Mouse (Mus musculus) stomach, embryonic 16.5 days (tissue): Measurements from ENCODE around the gene Bcas1. TPM values are rescaled to one million over a fixed set of nuclear protein-coding genes. Genes with fewer than 3 reads are reported as not detected.

Source experiments
- ATAC-seq: fragments of 200-750 bp; cut with Nextera tagmentation; 2 replicates; pipeline ENCODE4 v1.8.0; 2017; ENCODE audit warnings: moderate number of reproducible peaks, moderate TSS enrichment; ENCODE audit not compliant: insufficient read depth, low FRiP score
- H3K27ac ChIP-seq: fragments of 300-500 bp; sonication (generic); 2 replicates; pipeline ENCODE4 v1.5.1; 2014; ENCODE audit warnings: low read length
- H3K27me3 ChIP-seq: fragments of 300-500 bp; sonication (generic); 2 replicates; pipeline ENCODE4 v1.6.1; 2014; ENCODE audit warnings: low read length, control low read depth, mixed read lengths; ENCODE audit not compliant: control insufficient read depth, insufficient read depth
- H3K36me3 ChIP-seq: fragments of 300-500 bp; sonication (generic); 2 replicates; pipeline ENCODE4 v1.6.1; 2014; ENCODE audit warnings: low read length; ENCODE audit not compliant: control insufficient read depth, insufficient read depth
- H3K4me1 ChIP-seq: fragments of 300-500 bp; sonication (generic); 2 replicates; pipeline ENCODE4 v1.6.1; 2014; ENCODE audit warnings: low read length, control low read depth, mixed read lengths; ENCODE audit not compliant: control insufficient read depth, insufficient read depth
- H3K4me2 ChIP-seq: fragments of 300-500 bp; sonication (generic); 2 replicates; pipeline ENCODE4 v1.6.1; 2014; ENCODE audit warnings: low read depth, low read length, mixed read lengths
- H3K4me3 ChIP-seq: fragments of 300-500 bp; sonication (generic); replicated peaks from 2 replicates; pipeline ENCODE4 v1.5.1; 2014; ENCODE audit warnings: mild to moderate bottlenecking, low read length
- H3K9ac ChIP-seq: fragments of 300-500 bp; sonication (generic); 2 replicates; pipeline ENCODE4 v1.6.1; 2014; ENCODE audit warnings: low read length
- H3K9me3 ChIP-seq: fragments of 300-500 bp; sonication (generic); replicated peaks from 2 replicates; pipeline ENCODE4 v1.6.1; 2016; ENCODE audit warnings: low read length, control low read depth; ENCODE audit not compliant: control insufficient read depth
- WGBS: fragments of 180-500 bp; shearing (Covaris S2); extraction: QIAGEN DNeasy Blood & Tissue Kit; methylation state at CpG from one replicate; pipeline ENCODE4 v1.1.7; 2014; 5-methylcytosine and 5-hydroxymethylcytosine counted together
- polyA plus RNA-seq: library from polyadenylated mRNA; unstranded; fragments of >200 nt; fragmentation: Nextera tagmentation; extraction: Ambion mirVana; gene quantifications from 2 replicates; pipeline ENCODE4 v1.2.1, GENCODE M21; 2015

Gene Bcas1
- polyA plus RNA-seq, 1 experiment from 2014 or later = 8.9 TPM

- no peak overlapping the region for H3K9ac ChIP-seq
- no peak for ATAC-seq
These were observed 11.1 kb upstream of the Bcas1 start for GRCm38 (mm10) chr2:170438782-170439181.

GRCm38 (mm10) chr2:170436204-170436603 is 8.6 kb upstream of the Bcas1 start:
- no peak for ATAC-seq

More at GRCm38 (mm10) chr2:170438782-170439181, 11.1 kb upstream of the Bcas1 start:
- H3K4me1 ChIP-seq = no peaks in the 10 kb centered on the region; the same call in 1 of the 2 replicates
- H3K4me2 ChIP-seq = peak overlapping the region; percentile 25; the same call in 1 of the 2 replicates
- no peaks in the 10 kb centered on the region for H3K36me3 ChIP-seq
- H3K4me3 ChIP-seq = no peak overlapping the region
- no peaks in the 10 kb centered on the region for H3K27me3 ChIP-seq
- WGBS = 32% methylated on average over 13 of the region's 13 CpGs
- no peaks in the 10 kb centered on the region for H3K9me3 ChIP-seq
- H3K27ac ChIP-seq = no peak overlapping the region

GRCm38 (mm10) chr2:170432152-170432551 is 4.5 kb upstream of the Bcas1 start:
- H3K27me3 ChIP-seq = no peaks in the 10 kb centered on the region
- no peaks in the 10 kb centered on the region for H3K4me1 ChIP-seq
- 66% methylated on average over 6 of the region's 6 CpGs for WGBS
- no peak overlapping the region for H3K4me3 ChIP-seq
- no peak for ATAC-seq
- H3K27ac ChIP-seq = no peak overlapping the region
- H3K9me3 ChIP-seq = no peaks in the 10 kb centered on the region
- H3K36me3 ChIP-seq = no peaks in the 10 kb centered on the region
- H3K9ac ChIP-seq = no peak overlapping the region
- no peak overlapping the region for H3K4me2 ChIP-seq

More at GRCm38 (mm10) chr2:170436204-170436603, 8.6 kb upstream of the Bcas1 start:
- H3K27ac ChIP-seq = peak overlapping the region; percentile 14; the same call in 1 of the 2 replicates
- no peak overlapping the region for H3K9ac ChIP-seq
- H3K4me2 ChIP-seq = no peak overlapping the region
- no peaks in the 10 kb centered on the region for H3K9me3 ChIP-seq
- no peaks in the 10 kb centered on the region; the same call in 1 of the 2 replicates for H3K4me1 ChIP-seq
- 48% methylated on average over 4 of the region's 4 CpGs for WGBS
- no peak overlapping the region for H3K4me3 ChIP-seq
- no peaks in the 10 kb centered on the region for H3K36me3 ChIP-seq
- H3K27me3 ChIP-seq = no peaks in the 10 kb centered on the region

GRCm38 (mm10) chr2:170428966-170429365 is 1.3 kb upstream of the Bcas1 start:
- Histone ChIP-seq H3K9ac (no peak overlapping the region), H3K4me3 (no peak overlapping the region), H3K9me3 (no peaks in the 10 kb centered on the region), H3K4me2 (no peak overlapping the region), H3K36me3 (no peaks in the 10 kb centered on the region), H3K27me3 (no peaks in the 10 kb centered on the region), H3K4me1 (no peaks in the 10 kb centered on the region), H3K27ac (no peak overlapping the region)
- no peak for ATAC-seq
- 41% methylated on average over 8 of the region's 8 CpGs for WGBS

GRCm38 (mm10) chr2:170424131-170424530 is 3.5 kb downstream of the Bcas1 start:
- H3K27me3 ChIP-seq = no peaks in the 10 kb centered on the region
- no peak overlapping the region for H3K4me2 ChIP-seq
- H3K27ac ChIP-seq = no peak overlapping the region
- no peaks in the 10 kb centered on the region for H3K9me3 ChIP-seq
- H3K36me3 ChIP-seq = no peaks in the 10 kb centered on the region
- WGBS = 48% methylated on average over 3 of the region's 3 CpGs
- H3K9ac ChIP-seq = no peak overlapping the region
- ATAC-seq = peak; percentile 49; the same call in 1 of the 2 replicates
- no peak overlapping the region for H3K4me3 ChIP-seq
- H3K4me1 ChIP-seq = no peaks in the 10 kb centered on the region

- WGBS = 38% methylated on average over 4 of the region's 4 CpGs
- no peak for ATAC-seq
These were observed 5.7 kb downstream of the Bcas1 start for GRCm38 (mm10) chr2:170421924-170422323.

GRCm38 (mm10) chr2:170418748-170419147 is 8.9 kb downstream of the Bcas1 start:
- no peak overlapping the region for H3K9ac ChIP-seq
- no peaks in the 10 kb centered on the region for H3K4me1 ChIP-seq
- H3K27ac ChIP-seq = no peak overlapping the region
- 42% methylated on average over 10 of the region's 10 CpGs for WGBS
- H3K4me2 ChIP-seq = no peak overlapping the region
- H3K9me3 ChIP-seq = no peaks in the 10 kb centered on the region
- H3K27me3 ChIP-seq = no peaks in the 10 kb centered on the region
- no peaks in the 10 kb centered on the region for H3K36me3 ChIP-seq
- no peak overlapping the region for H3K4me3 ChIP-seq
- no peak for ATAC-seq

More at GRCm38 (mm10) chr2:170421924-170422323, 5.7 kb downstream of the Bcas1 start:
- H3K4me1 ChIP-seq = no peaks in the 10 kb centered on the region
- no peak overlapping the region for H3K27ac ChIP-seq
- no peaks in the 10 kb centered on the region for H3K36me3 ChIP-seq
- H3K27me3 ChIP-seq = no peaks in the 10 kb centered on the region
- H3K4me2 ChIP-seq = no peak overlapping the region
- H3K4me3 ChIP-seq = no peak overlapping the region
- no peaks in the 10 kb centered on the region for H3K9me3 ChIP-seq
- H3K9ac ChIP-seq = no peak overlapping the region

GRCm38 (mm10) chr2:170411490-170412168 is 16.0 kb downstream of the Bcas1 start:
- Histone ChIP-seq H3K4me3 (no peak overlapping the region), H3K27me3 (peaks cover 5% of the 10 kb centered on the region; the same call in 1 of the 2 replicates), H3K4me1 (0 out of 2 replicates have a peak, but pooled peaks cover 6% of the 10 kb centered on the region), H3K4me2 (0 out of 2 replicates have a peak overlapping the region, but pooled peaks have one; percentile 12), H3K27ac (no peak overlapping the region), H3K9ac (no peak overlapping the region), H3K36me3 (no peaks in the 10 kb centered on the region), H3K9me3 (no peaks in the 10 kb centered on the region)
- ATAC-seq = no peak
- 6% methylated on average over 13 of the region's 13 CpGs for WGBS

GRCm38 (mm10) chr2:170410677-170411489 is 16.8 kb downstream of the Bcas1 start:
- no peak overlapping the region for H3K4me3 ChIP-seq
- whole genome bisulfite sequencing = 23% methylated on average over 23 of the region's 23 CpGs
- ATAC-seq = no peak
- H3K4me1 ChIP-seq = 0 out of 2 replicates have a peak, but pooled peaks cover 6% of the 10 kb centered on the region
- H3K4me2 ChIP-seq = 0 out of 2 replicates have a peak overlapping the region, but pooled peaks have one; percentile 12
- no peak overlapping the region for H3K27ac ChIP-seq
- peaks cover 5% of the 10 kb centered on the region; the same call in 1 of the 2 replicates for H3K27me3 ChIP-seq
- no peaks in the 10 kb centered on the region for H3K36me3 ChIP-seq
- H3K9ac ChIP-seq = no peak overlapping the region
- H3K9me3 ChIP-seq = no peaks in the 10 kb centered on the region
